Mouse (Mus musculus) G1E (cell line): ENCODE results near the gene Syde1.

ENCODE experiments used
- CTCF ChIP-seq: IDR thresholded peaks from 2 replicates; pipeline ENCODE4 v1.5.1; 2012; ENCODE audit warnings: low read depth, low read length, inconsistent platforms, mixed read lengths
- GATA1 ChIP-seq: IDR thresholded peaks from 2 replicates; pipeline ENCODE4 v1.6.1; 2012; ENCODE audit warnings: borderline replicate concordance, low read length, inconsistent platforms, mixed read lengths
- GATA2 ChIP-seq: IDR thresholded peaks from 2 replicates; pipeline ENCODE4 v1.6.1; 2012; ENCODE audit warnings: low read depth, low read length, inconsistent platforms, borderline replicate concordance
- POLR2AphosphoS5 ChIP-seq: IDR thresholded peaks from 2 replicates; pipeline ENCODE4 v1.6.1; 2012; ENCODE audit warnings: low read depth, low read length, inconsistent platforms; ENCODE audit not compliant: insufficient replicate concordance
- TAL1 ChIP-seq: conservative IDR thresholded peaks from 2 replicates; pipeline ENCODE4 v1.6.1; 2012; ENCODE audit warnings: low read depth, low read length, inconsistent platforms, mixed read lengths

GRCm38 (mm10) chr10:78540943-78541342 lies 50.8 kb downstream of the Syde1 start:
- TF ChIP-seq CTCF (no peak), GATA1 (no peak), POLR2AphosphoS5 (no peak), TAL1 (no peak), GATA2 (no peak)
